Mouse (Mus musculus) natural killer cell, adult 2 months (primary cell): ENCODE results near the gene Fam229a.
"Not testable (repeated sequence)": the region's sequence is repeated elsewhere in the genome, so short reads cannot be mapped to it uniquely, and the experiment has no call there.

Source experiments
- DNase-seq, 2 experiments: peaks; one replicate each; pipeline ENCODE4 v3.0.0; 2022; ENCODE audit warnings: low spot score in 2 of 2

Fam229a gene

GRCm38 (mm10) chr4:129518519-129518918, 27.5 kb downstream of the Fam229a start:
- DNase-seq = no peak

- DNase-seq = peak in 1 of 2 experiments; percentile 44
Measured at GRCm38 (mm10) chr4:129525338-129525737, 34.3 kb downstream of the Fam229a start.

- DNase-seq = no peak
Measured at GRCm38 (mm10) chr4:129525889-129526288, 34.9 kb downstream of the Fam229a start.

- DNase-seq = not testable (repeated sequence)
Measured at GRCm38 (mm10) chr4:129528901-129529300, 37.9 kb downstream of the Fam229a start.

- DNase-seq = peak in 1 of 2 experiments; percentile 61
Measured at GRCm38 (mm10) chr4:129540012-129540411, 49.0 kb downstream of the Fam229a start.
